Comparison of ENCODE assay signal across 12 mouse cellular contexts in the genomic region with DNA sequence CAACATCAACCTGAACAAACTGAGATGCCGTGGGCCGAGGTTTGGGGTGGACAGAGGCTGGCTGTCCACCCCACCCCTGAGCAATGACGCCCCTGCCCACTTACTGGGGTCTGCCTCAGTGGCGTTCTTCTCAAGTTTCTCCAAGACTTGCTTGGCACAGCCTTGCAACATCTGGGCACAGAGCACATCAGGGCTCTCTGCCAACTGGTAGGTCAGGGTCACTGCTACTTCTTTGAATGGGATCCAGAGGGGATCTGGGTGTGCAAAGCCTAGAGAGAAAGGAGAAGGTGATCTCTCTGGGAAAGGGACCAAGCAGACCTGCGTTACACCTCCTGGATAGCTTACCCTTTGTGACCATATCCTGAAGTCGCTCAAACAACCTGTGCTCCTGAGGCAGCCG.
"Had no signal": no experiment of that assay in that cellular context is flagged by ENCODE, and none has a peak within 500 bp of the region (broad histone marks: within the 10 kb centered on the region; RNA-seq: fewer than 3 reads in every experiment).

No protein-coding gene starts in this region.

- H3K27me3 ChIP-seq: limb, embryonic 12.5 days; liver, embryonic 13.5 days; midbrain, embryonic 15.5 days; neural tube, embryonic 12.5 days had no signal

- H3K4me1 ChIP-seq: limb, embryonic 12.5 days; midbrain, embryonic 10.5 days; midbrain, embryonic 15.5 days; neural tube, embryonic 12.5 days had no signal

- ATAC-seq: midbrain, embryonic 15.5 days had no signal

- H3K9me3 ChIP-seq: limb, embryonic 12.5 days; liver, embryonic 13.5 days; midbrain, embryonic 10.5 days; midbrain, embryonic 15.5 days; neural tube, embryonic 12.5 days had no signal

- H3K27ac ChIP-seq: limb, embryonic 12.5 days; midbrain, embryonic 10.5 days; midbrain, embryonic 15.5 days; neural tube, embryonic 12.5 days had no signal

- H3K9ac ChIP-seq: limb, embryonic 12.5 days; liver, embryonic 13.5 days; lung, embryonic 14.5 days; midbrain, embryonic 15.5 days; neural tube, embryonic 12.5 days had no signal

- H3K4me3 ChIP-seq: limb, embryonic 12.5 days; liver, embryonic 13.5 days; midbrain, embryonic 10.5 days; midbrain, embryonic 15.5 days; neural tube, embryonic 12.5 days had no signal

- H3K4me2 ChIP-seq: limb, embryonic 12.5 days; liver, embryonic 13.5 days; lung, embryonic 14.5 days; midbrain, embryonic 15.5 days; neural tube, embryonic 12.5 days had no signal

- DNase-seq: kidney, adult 2 months; kidney, postnatal 25 days; liver, embryonic 13.5 days; lung, embryonic 14.5 days; lung, postnatal 10 days; lung, postnatal 4 days; right cerebral cortex, postnatal 14 days; thymus, postnatal 4 days had no signal
